Mouse (Mus musculus) skeletal muscle tissue, postnatal 0 days (tissue): ENCODE data around the gene Gm12216. TPM values are rescaled to one million over a fixed set of nuclear protein-coding genes. Genes with fewer than 3 reads are reported as not detected.

Experiments used
- microRNA-seq, 2 experiments: library from miRNA; unstranded; fragments of <30 nt; microRNA quantifications; one replicate each; pipeline ENCODE4; 2016
- polyA plus RNA-seq: library from polyadenylated mRNA; unstranded; fragments of >200 nt; fragmentation: Nextera tagmentation; extraction: Ambion mirVana; gene quantifications from 2 replicates; pipeline ENCODE4 v1.2.1, GENCODE M21; 2015

Gene Gm12216
- 2.2 and 2.8 TPM in 2 replicates for polyA plus RNA-seq

GRCm38 (mm10) chr11:53858761-53859580 is at the start of gene Gm12216:
Gm12216 (minus strand) TSS chr11:53859256.

GRCm38 (mm10) chr11:53891505-53892451 is 32.7 kb upstream of the Gm12216 start, which contains the start of gene Slc22a5:
Slc22a5 (minus strand) TSS chr11:53891660.

DNA sequence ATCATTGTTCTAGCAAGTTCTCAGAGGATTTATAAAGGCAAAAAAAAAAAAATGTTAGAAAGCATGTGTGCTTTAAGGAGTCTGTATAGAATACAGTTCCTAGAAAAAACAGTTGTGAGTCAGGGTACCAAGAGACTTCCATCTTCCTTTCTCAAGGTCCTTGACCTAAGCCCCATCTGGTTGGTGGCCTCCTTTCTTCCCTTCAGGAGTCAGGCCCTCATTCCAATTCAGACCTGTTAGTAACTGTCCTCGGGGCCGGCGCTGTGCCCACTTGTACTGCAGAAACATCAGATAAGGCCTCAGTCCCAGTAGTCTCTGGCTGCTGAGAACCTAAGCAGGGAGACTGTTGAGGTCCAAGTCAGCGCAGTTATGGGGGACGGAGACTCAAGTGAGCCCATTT is 86.0 kb downstream of the Gm12216 start, which contains the start of gene Gm17334:
Gene Gm17334 (minus strand): TSS at position 101 of the 400 bp plus-strand sequence.

DNA sequence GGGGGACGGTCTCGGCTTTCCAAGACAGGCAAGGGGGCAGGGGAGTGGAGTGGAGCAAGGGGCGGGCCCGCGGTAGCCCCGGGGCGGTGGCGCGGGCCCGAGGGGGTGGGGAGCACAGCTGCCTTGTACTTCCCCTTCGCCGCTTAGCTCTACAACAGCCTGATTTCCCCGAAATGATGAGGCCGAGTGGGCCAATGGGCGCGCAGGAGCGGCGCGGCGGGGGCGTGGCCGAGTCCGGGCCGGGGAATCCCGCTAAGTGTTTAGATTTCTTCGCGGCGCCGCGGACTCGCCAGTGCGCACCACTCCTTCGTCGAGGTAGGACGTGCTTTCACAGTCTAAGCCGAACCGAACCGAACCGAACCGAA is 89.3 kb downstream of the Gm12216 start, which contains the start of gene Irf1:
Gene Irf1 (plus strand): TSS at position 255 of the 365 bp plus-strand sequence.

Small RNAs within 50 kb of the gene (microRNA-seq; reads per million reads assigned to microRNA genes)
- gene Mir7671: 0 reads per million in 2 experiments

Other genes starting within 250 kb of the Gm12216 start
- 0.72 and 0.79 TPM in 2 replicates for gene Il4, start 240.6 kb downstream of the Gm12216 start, polyA plus RNA-seq
- not detected in 2 replicates for gene Il13, start 224.6 kb downstream of the Gm12216 start, polyA plus RNA-seq
- gene Rad50, start 151.9 kb downstream of the Gm12216 start, polyA plus RNA-seq: 9.9 and 11.0 TPM in 2 replicates
- gene Il5, start 138.5 kb downstream of the Gm12216 start, polyA plus RNA-seq: not detected in 2 replicates
- gene Irf1, start 89.2 kb downstream of the Gm12216 start, polyA plus RNA-seq: 9.5 and 12.4 TPM in 2 replicates
- 0.19 and 0.22 TPM in 2 replicates for gene Gm17334, start 86.1 kb downstream of the Gm12216 start, polyA plus RNA-seq
- 4.6 and 4.9 TPM in 2 replicates for gene Slc22a5, start 32.4 kb upstream of the Gm12216 start, polyA plus RNA-seq
- 1.4 and 1.5 TPM in 2 replicates for gene Slc22a21, start 121.1 kb upstream of the Gm12216 start, polyA plus RNA-seq
- 0.56 and 4.2 TPM in 2 replicates for gene Slc22a4, start 168.8 kb upstream of the Gm12216 start, polyA plus RNA-seq
- gene Pdlim4, start 209.8 kb upstream of the Gm12216 start, polyA plus RNA-seq: 66.8 and 67.0 TPM in 2 replicates
- 16.6 and 27.6 TPM in 2 replicates for gene P4ha2, start 240.8 kb upstream of the Gm12216 start, polyA plus RNA-seq